Mouse (Mus musculus): ENCODE measurements around the gene Gm20388. TPM values are rescaled to one million over a fixed set of nuclear protein-coding genes. Genes with fewer than 3 reads are reported as not detected.

The Gm20388 gene
- polyA plus RNA-seq, 1 experiment from 2014 or later = not detected

- peak; percentile 54; the same call in 1 of the 2 replicates for ATAC-seq (replicated peaks; ENCODE audit: insufficient number of reproducible peaks, insufficient read depth, low FRiP score, low read depth)
- Histone ChIP-seq H3K9me3 (replicated peaks) (no peaks in the 10 kb centered on the region), H3K4me3 (no peak overlapping the region), H3K4me1 (replicated peaks) (peaks cover 15% of the 10 kb centered on the region), H3K9ac (no peak overlapping the region), H3K36me3 (no peaks in the 10 kb centered on the region), H3K27ac (no peak overlapping the region), H3K4me2 (no peak overlapping the region), H3K27me3 (peaks cover 51% of the 10 kb centered on the region)
- WGBS = 18% methylated on average over 11 of the region's 11 CpGs
Observed at GRCm38 (mm10) chr8:121390608-121391007, 1480.0 kb downstream of the Gm20388 start.

DNA sequence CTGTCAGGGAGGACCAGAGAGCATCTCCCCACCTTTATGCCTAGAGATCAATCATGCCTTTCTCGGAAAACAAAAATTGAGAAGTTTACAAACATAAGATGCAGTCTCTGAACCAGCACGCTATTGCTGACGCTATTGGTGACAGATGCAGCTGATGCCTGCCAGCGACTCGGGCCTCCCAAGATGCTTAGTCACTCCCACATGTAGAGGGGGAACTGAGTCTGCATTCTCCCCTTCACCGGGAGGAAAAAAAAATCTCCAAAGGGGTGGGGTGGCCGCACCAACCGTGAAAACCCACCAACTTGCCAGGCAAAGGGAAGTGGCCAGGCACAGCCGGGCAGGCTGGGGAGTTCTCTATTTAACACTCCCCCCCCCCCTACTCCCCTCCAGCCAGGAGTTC is 1480.6 kb downstream of the Gm20388 start:
- no peaks in the 10 kb centered on the region for H3K9me3 ChIP-seq (replicated peaks)
- no peak overlapping the region for H3K4me2 ChIP-seq
- H3K9ac ChIP-seq = no peak overlapping the region
- peaks cover 58% of the 10 kb centered on the region for H3K27me3 ChIP-seq
- H3K27ac ChIP-seq = no peak overlapping the region
- H3K4me3 ChIP-seq = no peak overlapping the region
- 27% methylated on average over 9 of the region's 9 CpGs for WGBS
- no peak for ATAC-seq (replicated peaks; ENCODE audit: insufficient number of reproducible peaks, insufficient read depth, low FRiP score, low read depth)
- no peaks in the 10 kb centered on the region for H3K36me3 ChIP-seq
- H3K4me1 ChIP-seq (replicated peaks) = peaks cover 15% of the 10 kb centered on the region

DNA sequence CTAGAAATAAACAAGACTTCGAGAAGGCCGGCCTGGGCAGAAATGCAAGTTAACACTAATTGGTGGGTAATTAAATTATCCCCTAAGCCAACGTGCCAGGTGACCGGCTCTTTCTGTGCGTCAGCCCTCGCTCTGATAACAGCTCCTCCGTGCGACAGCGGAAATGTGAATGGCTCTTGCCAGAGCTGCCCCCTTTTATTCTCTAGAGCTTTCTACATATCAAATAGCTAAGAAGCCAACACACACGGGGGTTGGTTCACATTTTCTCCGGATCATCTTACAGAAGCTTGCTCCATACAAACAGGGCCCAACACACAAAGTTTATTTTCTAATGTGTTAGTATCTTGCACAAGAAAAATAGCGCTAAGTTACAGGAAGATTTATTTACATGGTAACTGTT is 1481.1 kb downstream of the Gm20388 start:
- Histone ChIP-seq H3K27ac (no peak overlapping the region), H3K4me1 (replicated peaks) (peaks cover 15% of the 10 kb centered on the region), H3K27me3 (peaks cover 62% of the 10 kb centered on the region), H3K9ac (no peak overlapping the region), H3K9me3 (replicated peaks) (no peaks in the 10 kb centered on the region), H3K4me3 (no peak overlapping the region), H3K4me2 (no peak overlapping the region), H3K36me3 (no peaks in the 10 kb centered on the region)
- 25% methylated on average over 12 of the region's 12 CpGs for WGBS
- ATAC-seq (replicated peaks; ENCODE audit: insufficient number of reproducible peaks, insufficient read depth, low FRiP score, low read depth) = no peak

DNA sequence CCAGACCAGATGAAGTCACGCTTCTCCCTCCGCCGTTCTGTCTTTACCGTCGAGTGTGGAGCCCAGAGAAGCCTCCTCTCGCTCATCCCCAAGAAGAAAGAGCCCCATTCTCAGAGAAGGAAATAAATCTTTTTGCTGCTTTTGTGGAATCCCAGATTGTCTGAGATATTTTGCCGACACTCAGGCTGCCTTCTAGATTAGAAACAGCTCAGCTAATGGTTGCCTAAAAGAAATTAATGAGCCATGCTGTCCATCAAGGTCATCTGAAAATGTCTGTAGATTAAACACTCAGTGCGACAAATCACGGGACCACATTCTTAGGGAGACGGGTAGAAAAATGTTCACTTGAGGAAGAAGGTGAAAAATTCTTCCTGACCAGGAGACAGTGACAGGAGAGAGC is 1481.8 kb downstream of the Gm20388 start:
- no peak for ATAC-seq (replicated peaks; ENCODE audit: insufficient number of reproducible peaks, insufficient read depth, low FRiP score, low read depth)
- H3K27me3 ChIP-seq = peaks cover 69% of the 10 kb centered on the region
- no peaks in the 10 kb centered on the region for H3K9me3 ChIP-seq (replicated peaks)
- H3K4me1 ChIP-seq (replicated peaks) = peaks cover 15% of the 10 kb centered on the region
- H3K4me2 ChIP-seq = no peak overlapping the region
- H3K36me3 ChIP-seq = no peaks in the 10 kb centered on the region
- WGBS = 60% methylated on average over 10 of the region's 10 CpGs
- no peak overlapping the region for H3K9ac ChIP-seq
- no peak overlapping the region for H3K4me3 ChIP-seq
- no peak overlapping the region for H3K27ac ChIP-seq

GRCm38 (mm10) chr8:121393111-121393510 is 1482.5 kb downstream of the Gm20388 start:
- H3K4me2 ChIP-seq = no peak overlapping the region
- no peak overlapping the region for H3K27ac ChIP-seq
- peaks cover 73% of the 10 kb centered on the region for H3K27me3 ChIP-seq
- peaks cover 15% of the 10 kb centered on the region for H3K4me1 ChIP-seq (replicated peaks)
- ATAC-seq (replicated peaks; ENCODE audit: insufficient number of reproducible peaks, insufficient read depth, low FRiP score, low read depth) = 0 out of 2 replicates have a peak, but pooled peaks have one; percentile 42
- H3K4me3 ChIP-seq = no peak overlapping the region
- H3K9me3 ChIP-seq (replicated peaks) = no peaks in the 10 kb centered on the region
- no peak overlapping the region for H3K9ac ChIP-seq
- H3K36me3 ChIP-seq = no peaks in the 10 kb centered on the region
- WGBS = 8% methylated on average over 9 of the region's 9 CpGs

- Histone ChIP-seq H3K27ac (no peak overlapping the region), H3K4me2 (peak overlapping the region; percentile 9; the same call in 1 of the 2 replicates), H3K9ac (no peak overlapping the region), H3K36me3 (no peaks in the 10 kb centered on the region), H3K9me3 (replicated peaks) (no peaks in the 10 kb centered on the region), H3K27me3 (peaks cover 68% of the 10 kb centered on the region), H3K4me3 (no peak overlapping the region), H3K4me1 (replicated peaks) (peaks cover 15% of the 10 kb centered on the region)
- 49% methylated on average over 5 of the region's 5 CpGs for WGBS
- no peak for ATAC-seq (replicated peaks; ENCODE audit: insufficient number of reproducible peaks, insufficient read depth, low FRiP score, low read depth)
Observed at GRCm38 (mm10) chr8:121394686-121395085, 1484.0 kb downstream of the Gm20388 start.

GRCm38 (mm10) chr8:121395316-121395715 is 1484.7 kb downstream of the Gm20388 start:
- H3K4me3 ChIP-seq = no peak overlapping the region
- peaks cover 64% of the 10 kb centered on the region for H3K27me3 ChIP-seq
- 0 out of 2 replicates have a peak overlapping the region, but pooled peaks have one; percentile 9 for H3K4me2 ChIP-seq
- no peak overlapping the region for H3K27ac ChIP-seq
- no peaks in the 10 kb centered on the region for H3K9me3 ChIP-seq (replicated peaks)
- no peaks in the 10 kb centered on the region for H3K36me3 ChIP-seq
- no peak for ATAC-seq (replicated peaks; ENCODE audit: insufficient number of reproducible peaks, insufficient read depth, low FRiP score, low read depth)
- 44% methylated on average over 11 of the region's 11 CpGs for WGBS
- peaks cover 15% of the 10 kb centered on the region for H3K4me1 ChIP-seq (replicated peaks)
- H3K9ac ChIP-seq = no peak overlapping the region

GRCm38 (mm10) chr8:121396151-121396550 is 1485.5 kb downstream of the Gm20388 start:
- Histone ChIP-seq H3K27me3 (peaks cover 60% of the 10 kb centered on the region), H3K36me3 (no peaks in the 10 kb centered on the region), H3K9ac (no peak overlapping the region), H3K4me3 (no peak overlapping the region), H3K4me2 (no peak overlapping the region), H3K9me3 (replicated peaks) (no peaks in the 10 kb centered on the region), H3K4me1 (replicated peaks) (peaks cover 12% of the 10 kb centered on the region), H3K27ac (no peak overlapping the region)
- no peak for ATAC-seq (replicated peaks; ENCODE audit: insufficient number of reproducible peaks, insufficient read depth, low FRiP score, low read depth)
- 46% methylated on average over 11 of the region's 11 CpGs for WGBS

GRCm38 (mm10) chr8:121397201-121397698 is 1486.6 kb downstream of the Gm20388 start:
- Histone ChIP-seq H3K36me3 (no peaks in the 10 kb centered on the region), H3K27ac (no peak overlapping the region), H3K4me3 (no peak overlapping the region), H3K9me3 (replicated peaks) (no peaks in the 10 kb centered on the region), H3K4me2 (no peak overlapping the region), H3K27me3 (peaks cover 57% of the 10 kb centered on the region), H3K9ac (no peak overlapping the region), H3K4me1 (replicated peaks) (0 out of 2 replicates have a peak, but pooled peaks cover 4% of the 10 kb centered on the region)
- WGBS = 78% methylated on average over 10 of the region's 10 CpGs
- ATAC-seq (replicated peaks; ENCODE audit: insufficient number of reproducible peaks, insufficient read depth, low FRiP score, low read depth) = no peak

- 61% methylated on average over 6 of the region's 6 CpGs for WGBS
- no peak overlapping the region for H3K9ac ChIP-seq
- peaks cover 49% of the 10 kb centered on the region for H3K27me3 ChIP-seq
- no peak overlapping the region for H3K27ac ChIP-seq
- H3K4me2 ChIP-seq = no peak overlapping the region
- H3K36me3 ChIP-seq = no peaks in the 10 kb centered on the region
- no peak for ATAC-seq (replicated peaks; ENCODE audit: insufficient number of reproducible peaks, insufficient read depth, low FRiP score, low read depth)
- no peak overlapping the region for H3K4me3 ChIP-seq
- H3K4me1 ChIP-seq (replicated peaks) = 0 out of 2 replicates have a peak, but pooled peaks cover 3% of the 10 kb centered on the region
- no peaks in the 10 kb centered on the region for H3K9me3 ChIP-seq (replicated peaks)
Observed at GRCm38 (mm10) chr8:121398081-121398480, 1487.4 kb downstream of the Gm20388 start.

GRCm38 (mm10) chr8:121398724-121399123 is 1488.1 kb downstream of the Gm20388 start:
- Histone ChIP-seq H3K4me1 (replicated peaks) (0 out of 2 replicates have a peak, but pooled peaks cover 3% of the 10 kb centered on the region), H3K4me3 (no peak overlapping the region), H3K27ac (no peak overlapping the region), H3K4me2 (no peak overlapping the region), H3K27me3 (peaks cover 44% of the 10 kb centered on the region), H3K9me3 (replicated peaks) (no peaks in the 10 kb centered on the region), H3K36me3 (no peaks in the 10 kb centered on the region), H3K9ac (no peak overlapping the region)
- ATAC-seq (replicated peaks; ENCODE audit: insufficient number of reproducible peaks, insufficient read depth, low FRiP score, low read depth) = no peak
- WGBS = 93% methylated on average over 20 of the region's 20 CpGs

DNA sequence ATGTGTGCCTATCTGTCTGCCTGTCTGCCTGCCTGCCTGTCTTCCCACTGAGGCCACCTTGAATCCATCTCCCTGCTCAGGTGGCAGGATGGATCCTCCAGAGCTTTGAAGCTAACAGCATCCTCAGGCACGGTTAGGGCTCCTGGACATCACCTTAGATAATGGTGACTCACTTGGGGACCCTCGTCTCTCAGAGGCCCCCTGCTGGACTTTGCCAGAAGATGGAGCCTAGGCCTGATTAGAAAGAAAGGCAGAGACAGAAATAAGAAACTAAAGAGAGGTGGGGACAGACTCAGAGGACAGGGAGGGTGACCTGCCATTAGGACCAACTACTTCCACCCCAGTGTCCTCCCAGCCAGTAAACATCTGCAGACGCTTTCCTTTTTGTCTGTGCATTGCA is 1488.5 kb downstream of the Gm20388 start:
- no peaks in the 10 kb centered on the region for H3K9me3 ChIP-seq (replicated peaks)
- H3K4me2 ChIP-seq = no peak overlapping the region
- no peak for ATAC-seq (replicated peaks; ENCODE audit: insufficient number of reproducible peaks, insufficient read depth, low FRiP score, low read depth)
- no peaks in the 10 kb centered on the region for H3K36me3 ChIP-seq
- no peak overlapping the region for H3K4me3 ChIP-seq
- H3K27me3 ChIP-seq = peaks cover 39% of the 10 kb centered on the region
- H3K27ac ChIP-seq = no peak overlapping the region
- WGBS = 36% methylated on average over 3 of the region's 3 CpGs
- 0 out of 2 replicates have a peak, but pooled peaks cover 3% of the 10 kb centered on the region for H3K4me1 ChIP-seq (replicated peaks)
- H3K9ac ChIP-seq = no peak overlapping the region
